Mouse (Mus musculus) brain, embryonic 14.5 days (tissue): ENCODE measurements at regions not wholly inside any gene's neighbourhood (a gene's known extent, or its start where the extent isn't known, plus 50 kb on each side); places are given as distances from the start of the nearest gene placed in this dataset.

Source experiments
- CTCF ChIP-seq: fragments of 200-500 bp; IDR thresholded peaks from 2 replicates; pipeline ENCODE4 v1.5.1; 2012; ENCODE audit warnings: inconsistent platforms, mild to moderate bottlenecking, moderate library complexity, borderline replicate concordance; ENCODE audit not compliant: insufficient read depth, insufficient read length; ENCODE audit errors: extremely low read depth
- POLR2A ChIP-seq: fragments of 200-500 bp; IDR thresholded peaks from 2 replicates; pipeline ENCODE4 v1.6.1; 2012; ENCODE audit warnings: mild to moderate bottlenecking, inconsistent platforms, borderline replicate concordance; ENCODE audit not compliant: poor library complexity, insufficient read depth, insufficient read length, severe bottlenecking; ENCODE audit errors: extremely low read depth

DNA sequence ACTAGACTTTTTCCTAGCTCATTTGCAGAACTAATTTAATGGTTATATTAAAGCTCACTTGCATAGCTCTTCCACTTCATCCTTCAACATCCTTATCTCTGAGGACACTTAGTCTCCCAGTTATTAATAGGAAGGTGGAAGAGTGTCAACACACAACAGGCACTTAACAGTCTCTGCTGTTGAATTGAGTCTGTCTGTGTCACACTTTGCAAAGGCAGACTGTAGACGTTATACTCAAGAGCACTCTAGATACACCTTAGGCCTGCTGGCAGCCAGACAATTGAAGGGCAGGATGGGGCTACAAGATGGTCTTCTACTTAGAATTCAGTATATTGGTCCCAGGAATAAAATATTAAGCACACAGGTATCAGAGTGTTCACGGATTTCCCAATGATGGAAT lies 172.6 kb upstream of the F930015N05Rik start:
- TF ChIP-seq CTCF: no peak
- TF ChIP-seq POLR2A: no peak
